Comparison of ENCODE assay signal across 28 mouse cellular contexts in the genomic region with DNA sequence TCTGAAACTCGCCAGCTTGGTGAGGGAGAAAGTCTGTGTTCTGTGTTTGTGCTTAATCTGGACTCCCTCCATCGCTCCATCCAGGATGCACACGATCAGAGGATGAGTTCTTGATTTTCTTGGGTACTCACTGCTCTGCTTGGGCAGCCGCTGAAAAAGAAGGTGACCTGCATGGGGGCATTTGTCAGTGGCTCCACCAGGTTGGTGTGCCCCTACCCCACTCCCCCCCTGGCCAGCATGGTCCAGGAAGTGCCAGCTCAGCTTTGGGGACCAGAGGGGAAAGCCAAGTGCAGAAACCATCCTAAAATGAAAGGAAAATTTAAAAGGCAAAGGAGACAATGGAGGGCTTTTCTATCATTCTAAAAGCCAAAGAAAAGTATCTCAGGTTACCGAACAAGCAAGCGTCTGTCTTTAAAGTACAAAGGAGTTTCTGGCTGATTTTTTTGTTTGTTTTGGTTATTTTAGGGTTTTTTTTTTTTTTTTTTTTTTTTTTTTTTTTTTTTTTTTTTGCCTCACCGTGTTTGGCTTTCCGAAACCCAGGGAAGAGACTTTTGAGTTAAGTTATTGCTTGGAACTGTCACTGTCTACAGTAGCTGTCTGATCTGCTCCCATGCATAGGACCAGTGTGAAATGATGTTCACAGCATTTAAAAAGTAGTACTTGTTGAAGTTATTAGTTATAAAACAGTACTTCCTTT. TPM values are rescaled to one million over a fixed set of nuclear protein-coding genes. Genes with fewer than 3 reads are reported as not detected.
"Had no signal": no experiment of that assay in that cellular context is flagged by ENCODE, and none has a peak within 500 bp of the region (broad histone marks: within the 10 kb centered on the region; RNA-seq: fewer than 3 reads in every experiment).

No protein-coding gene starts in this region.

- H3K27ac ChIP-seq: kidney, embryonic 15.5 days; left cerebral cortex, adult 2 months; limb, embryonic 12.5 days; limb, embryonic 15.5 days; liver, embryonic 14.5 days; macrophage; midbrain, embryonic 15.5 days had no signal

- H3K4me2 ChIP-seq: kidney, embryonic 15.5 days; limb, embryonic 12.5 days; limb, embryonic 15.5 days; liver, embryonic 11.5 days; lung, embryonic 14.5 days; midbrain, embryonic 15.5 days had no signal

- H3K9ac ChIP-seq: kidney, embryonic 15.5 days; limb, embryonic 12.5 days; limb, embryonic 15.5 days; liver, embryonic 14.5 days; liver, postnatal 0 days; lung, embryonic 14.5 days; midbrain, embryonic 15.5 days had no signal

- ATAC-seq: liver, postnatal 0 days; lung, postnatal 0 days; midbrain, embryonic 15.5 days had no signal

- H3K4me1 ChIP-seq: limb, embryonic 12.5 days had no signal

- H3K4me3 ChIP-seq: kidney, embryonic 15.5 days; left cerebral cortex, adult 2 months; limb, embryonic 12.5 days; limb, embryonic 15.5 days; midbrain, embryonic 15.5 days; myocyte had no signal

- DNase-seq: kidney, adult 11 months; kidney, adult 8-10 months; kidney, postnatal 10 days; kidney, postnatal 36 days; layer of hippocampus, postnatal 36 days; liver, postnatal 0 days; lung, embryonic 14.5 days; retina, postnatal 1 day; thymus, adult 18-20 months; thymus, postnatal 36 days had no signal

- H3K9me3 ChIP-seq: kidney, embryonic 15.5 days; limb, embryonic 12.5 days; limb, embryonic 15.5 days; midbrain, embryonic 15.5 days had no signal

- H3K36me3 ChIP-seq: kidney, embryonic 15.5 days; limb, embryonic 12.5 days; limb, embryonic 15.5 days; midbrain, embryonic 15.5 days had no signal

RNA-seq across cellular contexts. Expression of gene Pax1, which starts 13.4 kb away (rescaled TPM):
- total RNA-seq: layer of hippocampus, adult 8-10 months; layer of hippocampus, postnatal 10 days; layer of hippocampus, postnatal 36 days; left cerebral cortex, adult 2 months; left cerebral cortex, postnatal 10 days; left cerebral cortex, postnatal 36 days; megakaryocyte, adult 5-6 weeks; monocyte, adult 5-6 weeks had no signal
- polyA plus RNA-seq: liver, embryonic 14.5 days; lung, postnatal 0 days; macrophage; midbrain, embryonic 15.5 days; myocyte; small intestine, adult 2 months; stomach, embryonic 16.5 days had no signal
